Mouse (Mus musculus) midbrain, embryonic 16.5 days (tissue): ENCODE data around the gene Tox3. TPM values are rescaled to one million over a fixed set of nuclear protein-coding genes. Genes with fewer than 3 reads are reported as not detected.

Experiments used
- ATAC-seq: fragments of 200-750 bp; cut with Nextera tagmentation; 2 replicates; pipeline ENCODE4 v1.8.0; 2017; ENCODE audit warnings: moderate TSS enrichment
- H3K27ac ChIP-seq: fragments of 300-500 bp; sonication (generic); 2 replicates; pipeline ENCODE4 v1.5.1; 2014; ENCODE audit warnings: mild to moderate bottlenecking, low read length, mixed read lengths
- H3K27me3 ChIP-seq: fragments of 300-500 bp; sonication (generic); 2 replicates; pipeline ENCODE4 v1.6.1; 2014; ENCODE audit warnings: low read depth, low read length, mixed read lengths; ENCODE audit not compliant: control insufficient read depth, insufficient read depth
- H3K36me3 ChIP-seq: fragments of 300-500 bp; sonication (generic); 2 replicates; pipeline ENCODE4 v1.6.1; 2014; ENCODE audit warnings: mild to moderate bottlenecking, low read length, moderate library complexity, mixed read lengths; ENCODE audit not compliant: control insufficient read depth, insufficient read depth
- H3K4me1 ChIP-seq: fragments of 300-500 bp; sonication (generic); 2 replicates; pipeline ENCODE4 v1.6.1; 2014; ENCODE audit warnings: mild to moderate bottlenecking, low read length, mixed read lengths; ENCODE audit not compliant: control insufficient read depth, insufficient read depth
- H3K4me2 ChIP-seq: fragments of 300-500 bp; sonication (generic); 2 replicates; pipeline ENCODE4 v1.6.1; 2014; ENCODE audit warnings: mild to moderate bottlenecking, low read length, mixed read lengths
- H3K4me3 ChIP-seq: fragments of 300-500 bp; sonication (generic); 2 replicates; pipeline ENCODE4 v1.5.1; 2014; ENCODE audit warnings: low read depth, mild to moderate bottlenecking, low read length, moderate library complexity, mixed read lengths
- H3K9ac ChIP-seq: fragments of 300-500 bp; sonication (generic); 2 replicates; pipeline ENCODE4 v1.6.1; 2014; ENCODE audit warnings: low read depth, low read length, mixed read lengths
- H3K9me3 ChIP-seq: fragments of 300-500 bp; sonication (generic); replicated peaks from 2 replicates; pipeline ENCODE4 v1.6.1; 2014; ENCODE audit warnings: mild to moderate bottlenecking, low read length, mixed read lengths; ENCODE audit not compliant: control insufficient read depth, poor library complexity, severe bottlenecking
- WGBS: fragments of 180-500 bp; shearing (Covaris S2); extraction: QIAGEN DNeasy Blood & Tissue Kit; methylation state at CpG from one replicate; pipeline ENCODE4 v1.1.7; 2014; 5-methylcytosine and 5-hydroxymethylcytosine counted together
- polyA plus RNA-seq: library from polyadenylated mRNA; unstranded; fragments of >200 nt; fragmentation: Nextera tagmentation; extraction: Ambion mirVana; gene quantifications from 2 replicates; pipeline ENCODE4 v1.2.1, GENCODE M21; 2015

Tox3 gene
- polyA plus RNA-seq: 17.3 and 21.9 TPM in 2 replicates

DNA sequence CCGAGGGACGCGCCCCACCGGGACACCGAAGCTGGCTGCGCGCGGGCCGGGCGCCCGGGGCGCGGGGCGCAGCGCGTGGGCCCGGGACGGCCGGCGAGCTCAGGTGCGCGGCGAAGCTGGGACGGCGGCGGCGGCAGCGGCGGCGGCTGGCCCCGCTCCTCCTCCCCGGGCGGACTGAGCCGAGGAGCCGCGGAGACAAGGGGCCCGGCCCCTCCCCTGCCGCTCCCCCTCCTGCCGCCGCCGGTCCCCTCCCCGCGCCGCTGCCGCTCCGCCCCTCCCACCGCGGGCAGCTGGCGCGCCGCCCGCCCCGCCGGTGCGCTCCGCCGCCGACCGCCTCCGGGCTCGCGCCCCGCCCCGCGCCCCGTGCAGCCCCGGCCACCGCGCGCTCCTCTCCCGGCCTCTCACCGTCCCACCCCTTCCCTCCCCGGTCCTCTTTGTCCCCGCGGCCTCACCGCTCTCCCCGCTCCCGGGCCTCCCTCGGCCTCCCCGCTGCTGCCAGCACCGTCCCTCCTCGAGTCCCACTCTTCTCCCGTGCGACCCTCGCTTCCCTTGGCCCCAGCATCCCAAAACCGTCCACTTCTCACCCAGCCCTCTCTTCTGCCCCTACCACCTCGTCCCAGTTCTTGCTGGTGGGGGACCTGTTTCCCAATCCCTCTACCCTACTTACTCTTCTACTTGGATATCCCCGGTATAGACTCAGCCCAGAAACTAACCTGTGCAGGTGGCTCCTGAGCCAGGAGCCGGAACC, at the start of gene Tox3:
Tox3 (minus strand) TSS at position 166 of the 748 bp plus-strand sequence.
- Histone ChIP-seq H3K4me3 (peak within 1 kb of the TSS; percentile 89), H3K36me3 (no peaks in the 10 kb centered on the region), H3K4me2 (peak within 1 kb of the TSS; percentile 67), H3K4me1 (peaks cover 19% of the 10 kb centered on the region), H3K27ac (peak within 1 kb of the TSS; percentile 97), H3K27me3 (no peaks in the 10 kb centered on the region), H3K9me3 (no peaks in the 10 kb centered on the region), H3K9ac (peak within 1 kb of the TSS; percentile 96)
- WGBS: 1% methylated on average over 32 of the region's 89 CpGs
- ATAC-seq: peak; percentile 75

DNA sequence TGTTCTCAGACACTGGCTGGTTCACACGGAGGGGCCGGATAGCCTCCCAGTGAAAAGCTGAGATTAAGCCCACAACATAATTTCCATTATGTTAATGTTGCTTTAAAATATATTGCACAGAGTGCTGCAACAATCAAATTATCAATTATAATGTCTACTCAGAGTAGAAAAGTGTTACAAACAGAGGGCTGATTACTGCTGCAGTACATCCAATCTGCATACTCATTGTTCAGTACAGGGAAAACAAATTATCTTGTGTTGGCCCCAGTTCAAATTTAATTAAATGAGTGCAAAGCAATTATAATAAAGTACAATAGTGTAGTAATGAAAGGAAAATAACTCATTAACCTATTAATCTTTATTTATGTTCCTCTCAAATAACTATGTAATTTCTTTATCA, 44.5 kb upstream of the Tox3 start:
- WGBS: 38% methylated on average over 2 of the region's 2 CpGs
- Histone ChIP-seq H3K27me3 (no peaks in the 10 kb centered on the region), H3K4me2 (no peak overlapping the region), H3K4me1 (no peaks in the 10 kb centered on the region), H3K9me3 (no peaks in the 10 kb centered on the region), H3K9ac (no peak overlapping the region), H3K4me3 (no peak overlapping the region), H3K36me3 (no peaks in the 10 kb centered on the region), H3K27ac (no peak overlapping the region)
- no peak for ATAC-seq

DNA sequence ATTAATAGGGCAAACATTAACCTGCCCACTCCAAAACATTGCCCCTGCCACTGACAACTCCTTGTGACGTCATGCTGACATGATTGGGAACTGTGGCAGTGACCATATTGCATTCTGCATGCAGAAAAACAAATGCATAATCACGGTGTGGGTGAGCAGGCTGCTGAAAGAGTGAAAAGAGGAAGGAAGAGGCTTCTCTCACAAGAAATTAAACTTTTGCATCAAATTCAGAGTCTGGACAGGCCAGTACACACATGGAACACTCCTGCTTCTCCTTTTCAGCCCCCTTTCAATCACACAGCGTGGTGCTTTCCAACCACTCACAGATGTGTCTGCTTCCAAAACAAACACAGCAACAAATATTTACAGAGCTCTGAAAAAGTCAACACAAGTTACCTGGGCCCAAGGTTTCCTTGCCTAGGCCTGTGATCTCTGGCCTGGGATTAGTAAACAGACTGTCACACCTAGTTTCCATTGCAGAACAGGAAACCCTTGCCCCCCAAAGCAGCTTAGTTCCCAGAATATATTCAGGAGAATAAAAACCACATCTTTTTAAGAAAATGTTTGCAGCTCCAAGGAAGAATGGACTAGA, 43.4 kb upstream of the Tox3 start:
- no peak overlapping the region for H3K4me2 ChIP-seq
- H3K9me3 ChIP-seq: no peaks in the 10 kb centered on the region
- WGBS: 66% methylated on average over 3 of the region's 3 CpGs
- H3K9ac ChIP-seq: no peak overlapping the region
- H3K36me3 ChIP-seq: no peaks in the 10 kb centered on the region
- ATAC-seq: no peak
- H3K4me3 ChIP-seq: no peak overlapping the region
- no peak overlapping the region for H3K27ac ChIP-seq
- H3K27me3 ChIP-seq: no peaks in the 10 kb centered on the region
- H3K4me1 ChIP-seq: no peaks in the 10 kb centered on the region

DNA sequence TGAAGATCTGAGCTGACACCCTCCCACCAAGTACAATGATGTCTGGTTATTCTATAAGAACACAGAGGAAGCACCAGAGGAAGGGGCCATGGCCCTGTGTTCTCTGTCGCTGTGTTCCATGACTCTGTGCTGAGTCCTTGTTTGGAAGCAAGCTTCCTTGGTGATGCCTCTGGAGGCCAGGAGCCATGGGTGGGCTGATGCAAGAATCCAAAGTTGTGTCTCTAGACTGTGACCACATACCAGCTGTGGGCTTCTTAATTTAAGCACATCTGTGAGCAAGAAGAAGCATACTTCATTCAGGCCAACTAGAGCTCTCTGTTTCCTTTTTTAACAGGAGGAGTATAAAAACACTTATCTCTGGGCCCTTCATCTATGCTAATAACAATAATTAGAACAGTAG, 42.7 kb upstream of the Tox3 start:
- H3K27ac ChIP-seq: no peak overlapping the region
- no peak overlapping the region for H3K9ac ChIP-seq
- WGBS: 90% methylated on average over 1 of the region's 1 CpGs
- H3K4me1 ChIP-seq: no peaks in the 10 kb centered on the region
- no peaks in the 10 kb centered on the region for H3K36me3 ChIP-seq
- no peaks in the 10 kb centered on the region for H3K9me3 ChIP-seq
- no peak overlapping the region for H3K4me2 ChIP-seq
- no peaks in the 10 kb centered on the region for H3K27me3 ChIP-seq
- ATAC-seq: no peak
- no peak overlapping the region for H3K4me3 ChIP-seq

DNA sequence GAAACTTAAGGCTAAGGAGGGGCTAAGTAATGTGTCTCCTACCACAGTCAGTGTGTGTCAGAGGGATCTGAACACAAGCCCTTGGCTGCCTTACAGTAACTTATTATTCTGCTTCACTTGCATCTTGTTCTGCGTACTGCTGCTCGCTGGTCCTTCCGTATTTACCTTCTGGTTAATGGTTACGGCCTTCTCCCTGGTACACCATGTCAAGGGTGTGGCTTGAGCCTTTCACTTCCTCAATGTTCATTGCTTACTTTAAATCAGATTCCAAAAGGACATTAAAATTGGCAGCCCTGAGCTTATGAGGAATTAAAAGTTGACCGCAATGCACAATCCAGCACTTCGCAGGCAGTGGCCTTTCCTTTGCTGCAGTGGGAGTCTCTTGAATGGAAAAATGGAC, 30.9 kb upstream of the Tox3 start:
- H3K27ac ChIP-seq: no peak overlapping the region
- no peak overlapping the region for H3K4me2 ChIP-seq
- ATAC-seq: no peak
- H3K36me3 ChIP-seq: no peaks in the 10 kb centered on the region
- H3K4me1 ChIP-seq: no peaks in the 10 kb centered on the region
- H3K9ac ChIP-seq: no peak overlapping the region
- no peak overlapping the region for H3K4me3 ChIP-seq
- H3K9me3 ChIP-seq: no peaks in the 10 kb centered on the region
- H3K27me3 ChIP-seq: no peaks in the 10 kb centered on the region
- WGBS: 90% methylated on average over 6 of the region's 6 CpGs

DNA sequence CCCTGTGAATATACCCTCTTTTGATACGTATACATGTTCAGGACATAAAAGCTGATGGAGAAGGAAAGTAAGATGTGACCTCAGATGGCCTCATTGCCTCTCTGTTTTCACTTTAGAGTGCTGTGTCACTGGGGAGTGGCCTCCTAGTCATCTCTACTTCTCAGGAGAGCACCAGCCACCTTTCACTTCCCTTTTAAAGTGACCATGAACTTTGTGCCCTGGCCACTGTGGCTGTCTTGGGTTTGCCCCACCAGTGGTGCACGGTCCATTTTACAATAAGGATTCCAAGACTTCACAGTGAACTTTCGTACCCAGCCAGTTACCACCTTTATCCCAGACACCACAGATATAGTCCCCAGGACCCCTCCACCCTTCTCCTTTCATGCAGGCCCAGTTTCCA, 29.9 kb upstream of the Tox3 start:
- Histone ChIP-seq H3K9ac (no peak overlapping the region), H3K27ac (no peak overlapping the region), H3K27me3 (no peaks in the 10 kb centered on the region), H3K4me1 (no peaks in the 10 kb centered on the region), H3K4me3 (no peak overlapping the region), H3K9me3 (no peaks in the 10 kb centered on the region), H3K36me3 (no peaks in the 10 kb centered on the region), H3K4me2 (no peak overlapping the region)
- 89% methylated on average over 3 of the region's 3 CpGs for WGBS
- ATAC-seq: no peak

DNA sequence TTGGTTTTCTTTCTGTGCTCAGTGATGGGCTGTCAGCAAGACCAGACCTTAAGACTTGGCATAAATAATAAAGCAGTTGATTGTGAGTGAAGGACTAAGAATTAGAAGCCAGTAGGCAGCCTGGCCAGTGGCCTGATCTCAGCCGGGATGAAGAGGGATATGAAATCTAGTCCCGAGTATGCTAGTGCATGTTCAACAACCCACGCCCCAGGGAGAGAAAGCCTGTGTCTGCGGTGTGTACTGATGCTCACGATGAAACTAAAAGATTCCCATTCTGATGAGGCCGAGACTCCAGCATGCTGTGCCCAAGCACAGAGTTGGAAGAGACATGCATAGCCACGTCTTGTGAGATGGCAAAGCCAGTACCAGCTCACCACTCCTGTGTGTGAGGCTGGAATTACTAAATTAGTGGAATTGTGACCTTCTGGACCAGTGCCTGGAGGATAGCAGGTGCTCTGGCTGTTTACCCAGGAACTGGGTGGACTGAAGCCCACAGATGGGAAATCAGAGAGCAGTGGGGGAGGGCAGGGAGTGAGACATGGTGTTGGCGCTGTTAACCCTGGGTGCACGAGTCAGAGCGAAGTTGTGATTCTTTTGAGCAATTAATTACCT, 23.6 kb upstream of the Tox3 start:
- Histone ChIP-seq H3K27ac (no peak overlapping the region), H3K4me1 (0 out of 2 replicates have a peak, but pooled peaks cover 2% of the 10 kb centered on the region), H3K9me3 (no peaks in the 10 kb centered on the region), H3K27me3 (no peaks in the 10 kb centered on the region), H3K36me3 (no peaks in the 10 kb centered on the region), H3K9ac (no peak overlapping the region), H3K4me3 (no peak overlapping the region), H3K4me2 (no peak overlapping the region)
- no peak for ATAC-seq
- WGBS: 74% methylated on average over 10 of the region's 10 CpGs

DNA sequence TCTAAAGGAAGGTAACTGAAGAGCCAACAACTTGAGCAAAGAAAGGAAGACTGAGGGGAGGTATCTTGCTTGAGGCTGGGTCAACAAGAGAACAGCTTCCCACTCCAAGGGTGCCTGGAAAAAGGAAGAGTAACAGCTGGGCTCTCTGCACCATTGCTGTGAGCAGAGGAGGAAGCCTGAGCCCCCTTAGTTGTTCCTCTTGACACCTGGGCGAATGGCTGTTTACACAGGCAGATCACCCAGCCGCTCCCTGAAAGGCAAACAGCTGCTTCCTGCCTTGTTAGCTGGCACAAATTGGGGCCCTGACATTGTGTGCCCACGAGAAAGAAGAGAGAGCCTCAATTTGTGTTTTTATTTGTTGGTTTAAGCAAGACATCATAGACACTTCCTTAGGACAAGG, 21.7 kb upstream of the Tox3 start:
- Histone ChIP-seq H3K4me1 (0 out of 2 replicates have a peak, but pooled peaks cover 2% of the 10 kb centered on the region), H3K4me3 (no peak overlapping the region), H3K36me3 (no peaks in the 10 kb centered on the region), H3K9ac (no peak overlapping the region), H3K27ac (no peak overlapping the region), H3K27me3 (no peaks in the 10 kb centered on the region), H3K4me2 (no peak overlapping the region), H3K9me3 (no peaks in the 10 kb centered on the region)
- 57% methylated on average over 3 of the region's 3 CpGs for WGBS
- no peak for ATAC-seq

DNA sequence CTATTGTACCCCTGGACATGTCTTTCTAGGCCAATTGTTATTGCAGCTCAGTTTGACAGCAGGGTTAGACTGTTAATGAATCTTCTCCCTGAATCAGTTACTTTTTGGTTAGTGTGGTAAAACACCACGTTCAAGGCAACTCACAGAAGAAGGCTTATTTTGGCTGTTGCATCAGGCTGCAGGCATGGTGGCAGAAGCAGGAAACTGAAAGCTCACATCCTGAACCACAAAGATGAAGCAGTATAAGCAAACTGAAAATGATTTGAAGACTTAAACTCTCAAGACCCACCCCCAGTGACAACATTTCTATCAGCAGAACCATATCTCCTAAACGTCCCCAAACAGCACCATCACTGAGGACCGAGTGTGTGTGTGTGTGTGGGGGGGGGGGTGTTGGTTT, 8.6 kb upstream of the Tox3 start:
- Histone ChIP-seq H3K4me2 (no peak overlapping the region), H3K9me3 (no peaks in the 10 kb centered on the region), H3K4me3 (no peak overlapping the region), H3K27me3 (no peaks in the 10 kb centered on the region), H3K36me3 (no peaks in the 10 kb centered on the region), H3K9ac (no peak overlapping the region), H3K27ac (no peak overlapping the region), H3K4me1 (no peaks in the 10 kb centered on the region; the same call in 1 of the 2 replicates)
- no peak for ATAC-seq
- WGBS: 72% methylated on average over 3 of the region's 3 CpGs
